Mouse (Mus musculus) gastrocnemius, postnatal 36 days (tissue): Measurements from ENCODE around the gene Tmod3. TPM values are rescaled to one million over a fixed set of nuclear protein-coding genes. Genes with fewer than 3 reads are reported as not detected.

Source experiments
- DNase-seq, 2 experiments: peaks; one replicate each; pipeline ENCODE4 v3.0.0; 2022
- intact Hi-C: fragments of 180-260 bp; cut with DNase I; formaldehyde crosslinking; loops from one replicate; pipeline ENCODE4 v1.15.1; 2025
- long read RNA-seq, 2 experiments: library from polyadenylated mRNA; stranded (forward); transcript quantifications; one replicate each; pipeline ENCODE4 v2.0.0; 2021
- total RNA-seq, 2 experiments: library from RNA; stranded (reverse); gene quantifications; 2 replicates each; pipeline ENCODE4 v1.2.3; 2021

The Tmod3 gene
- 10 to 100 TPM; 16.2 to 22.0 TPM for total RNA-seq
- long read RNA-seq, experiment 1, transcript Tmod3-201 (10 exons, 3,667 nt): major isoform, 7 of 13 reads
- long read RNA-seq, experiment 1, partial matches to known transcripts: 0 of 13 reads
- long read RNA-seq, experiment 1, other reads (novel, unspliced or antisense): 2 of 13 reads
- long read RNA-seq, experiment 2, transcript Tmod3-201 (10 exons, 3,667 nt): major isoform, 6 of 15 reads
- long read RNA-seq, experiment 2, partial matches to known transcripts: 1 of 15 reads
- long read RNA-seq, experiment 2, other reads (novel, unspliced or antisense): 7 of 15 reads

DNA sequence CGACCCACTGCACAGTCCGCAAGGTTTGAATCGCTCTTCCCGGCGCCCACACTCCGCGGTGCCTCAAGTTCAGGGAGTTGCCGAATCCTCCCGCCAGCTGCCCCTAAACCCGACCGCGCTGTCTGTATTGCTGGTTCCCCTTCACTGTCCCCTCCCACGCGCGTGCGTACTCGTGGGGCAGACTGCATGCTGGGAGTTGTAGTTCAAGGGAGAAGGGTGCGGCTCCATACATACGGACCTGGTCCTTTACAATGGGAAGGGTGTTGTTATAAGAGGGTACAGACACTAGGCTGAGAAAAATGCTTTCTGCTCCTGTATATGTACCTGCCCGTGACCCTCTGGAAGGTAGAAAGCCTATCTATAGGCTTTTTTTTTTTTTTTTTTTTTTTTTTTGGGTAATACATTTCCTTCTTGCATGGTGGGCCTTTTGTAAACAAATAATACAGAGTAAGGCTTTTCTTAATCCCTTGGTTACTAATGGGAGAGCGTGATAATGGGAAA is at the start of gene Tmod3:
Gene Tmod3 (minus strand): TSS at position 146 of the 501 bp plus-strand sequence.
- DNase-seq: peak; percentile 91 to 96
- intact Hi-C loops: loop anchor here (5.0 kb wide), 1 partner anchor 37 kb away; no protein-coding TSS in a partner anchor

GRCm38 (mm10) chr9:75607496-75607895 is 48.0 kb upstream of the Tmod3 start:
- no peak for DNase-seq
- intact Hi-C loops: no loop called here

- DNase-seq: no peak
- intact Hi-C loops: no loop called here
Observed at GRCm38 (mm10) chr9:75601510-75601909, 42.1 kb upstream of the Tmod3 start.

DNA sequence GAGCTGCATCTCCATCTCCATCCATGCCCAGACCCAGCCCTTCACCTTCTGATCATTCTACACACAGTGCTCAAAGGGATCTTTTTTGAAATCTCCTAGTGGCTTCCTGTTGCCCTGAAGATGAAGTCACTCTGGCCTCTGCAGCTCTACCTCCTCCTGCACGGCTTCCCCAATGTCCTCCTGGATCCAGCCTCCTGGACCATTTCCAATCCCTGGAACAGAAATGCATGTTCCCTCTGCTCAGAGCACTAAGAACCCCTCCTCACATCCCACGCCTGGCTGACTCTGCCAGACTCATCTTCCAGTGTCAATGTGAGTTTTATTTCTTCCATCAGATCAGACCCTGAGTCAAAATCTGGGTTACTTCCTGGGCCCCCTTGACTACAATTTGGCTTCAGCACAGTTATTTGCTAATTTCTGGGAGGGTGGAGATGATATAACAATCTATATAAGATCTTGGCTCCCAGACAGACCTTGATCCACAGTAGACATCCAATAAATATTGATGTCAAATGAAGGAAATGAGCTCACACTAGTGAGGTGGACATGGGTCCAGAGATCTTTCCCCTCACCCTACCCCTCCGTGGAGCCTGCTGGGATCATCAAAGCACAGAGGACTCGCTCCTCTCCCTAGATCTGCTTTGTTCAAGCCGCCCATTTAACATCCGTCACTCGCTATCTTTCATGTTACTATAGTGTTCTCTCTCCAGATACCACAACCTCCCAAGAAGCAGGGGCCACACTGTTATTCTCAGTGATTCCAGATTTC is 40.9 kb upstream of the Tmod3 start:
- peak in 1 of 2 experiments; percentile 40 for DNase-seq
- intact Hi-C loops: no loop called here

GRCm38 (mm10) chr9:75599191-75599841 is 39.9 kb upstream of the Tmod3 start:
- intact Hi-C loops: no loop called here
- DNase-seq: no peak

DNA sequence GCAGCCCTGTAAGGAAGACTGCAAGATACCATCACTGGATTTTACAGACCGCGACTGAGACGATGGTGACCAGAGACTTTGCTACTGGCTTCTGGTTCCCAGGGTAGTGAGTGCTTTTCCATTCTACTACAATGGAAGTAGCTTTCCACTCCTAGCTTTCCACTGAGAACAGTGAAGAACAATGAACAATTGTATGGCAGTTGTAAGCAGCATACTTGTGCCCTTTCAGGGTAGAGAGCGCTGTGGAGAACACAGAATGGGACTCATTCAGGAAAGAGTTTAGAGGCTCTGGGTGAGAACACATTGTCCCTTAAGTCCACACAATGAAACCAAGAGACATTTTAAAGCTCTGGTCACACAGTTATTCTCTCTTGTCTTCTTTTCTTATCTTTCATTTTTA is 38.1 kb upstream of the Tmod3 start:
- intact Hi-C loops: no loop called here

GRCm38 (mm10) chr9:75597036-75597435 is 37.6 kb upstream of the Tmod3 start:
- intact Hi-C loops: no loop called here
- DNase-seq: no peak

More for the DNA sequence above, 38.1 kb upstream of the Tmod3 start:
- no peak for DNase-seq

- DNase-seq: no peak
- intact Hi-C loops: no loop called here
Observed at GRCm38 (mm10) chr9:75593481-75593880, 34.0 kb upstream of the Tmod3 start.

DNA sequence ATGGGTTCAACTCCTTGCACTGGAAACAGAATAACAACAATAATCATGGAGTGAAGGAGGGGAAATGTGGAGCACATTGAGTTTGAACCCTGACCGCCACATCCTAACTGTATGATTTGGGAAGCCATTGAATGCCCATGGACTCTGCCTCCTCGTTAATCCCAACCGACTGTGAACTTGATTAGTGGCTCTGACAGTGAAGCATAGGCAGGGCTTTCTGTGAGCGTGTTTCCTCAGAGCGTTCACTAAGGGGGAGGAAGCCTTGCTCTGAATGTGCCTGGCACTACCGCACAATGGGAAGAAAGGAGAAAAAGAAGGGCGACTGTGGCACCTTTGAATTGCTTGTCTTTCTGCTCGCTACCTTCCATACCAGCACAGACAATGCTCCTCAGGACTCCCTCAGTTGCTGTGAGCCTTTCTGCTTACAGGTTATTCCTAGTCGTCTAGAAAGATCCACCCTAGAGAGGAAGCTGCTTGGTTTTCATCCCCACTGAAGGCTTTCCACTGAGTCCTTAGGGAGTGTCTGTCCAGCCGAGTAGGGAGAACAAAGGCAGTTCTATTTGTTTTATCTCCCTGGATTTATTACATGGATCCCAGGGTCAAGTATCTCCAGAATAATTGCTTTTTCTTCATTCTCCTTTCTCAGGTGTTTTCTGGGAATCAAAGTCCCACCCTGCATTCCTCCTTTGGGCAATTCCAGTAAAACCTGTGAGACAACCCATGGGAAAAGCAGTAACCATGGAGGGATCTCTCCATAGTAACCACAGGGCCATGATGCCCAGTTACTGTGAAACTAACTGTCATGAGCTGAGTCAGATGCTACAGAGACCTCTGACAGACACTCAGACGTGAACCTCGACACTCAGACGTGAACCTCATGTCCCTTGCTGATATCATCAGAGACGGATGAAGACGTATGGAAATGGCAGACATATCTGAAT is 30.7 kb upstream of the Tmod3 start:
- no peak for DNase-seq
- intact Hi-C loops: no loop called here

- intact Hi-C loops: loop anchor here (2.0 kb wide), 1 partner anchor 61 kb away; no protein-coding TSS in a partner anchor
- DNase-seq: no peak
Observed at GRCm38 (mm10) chr9:75581694-75582350, 22.4 kb upstream of the Tmod3 start.

GRCm38 (mm10) chr9:75579321-75579720 is 19.9 kb upstream of the Tmod3 start:
- intact Hi-C loops: no loop called here
- no peak for DNase-seq

DNA sequence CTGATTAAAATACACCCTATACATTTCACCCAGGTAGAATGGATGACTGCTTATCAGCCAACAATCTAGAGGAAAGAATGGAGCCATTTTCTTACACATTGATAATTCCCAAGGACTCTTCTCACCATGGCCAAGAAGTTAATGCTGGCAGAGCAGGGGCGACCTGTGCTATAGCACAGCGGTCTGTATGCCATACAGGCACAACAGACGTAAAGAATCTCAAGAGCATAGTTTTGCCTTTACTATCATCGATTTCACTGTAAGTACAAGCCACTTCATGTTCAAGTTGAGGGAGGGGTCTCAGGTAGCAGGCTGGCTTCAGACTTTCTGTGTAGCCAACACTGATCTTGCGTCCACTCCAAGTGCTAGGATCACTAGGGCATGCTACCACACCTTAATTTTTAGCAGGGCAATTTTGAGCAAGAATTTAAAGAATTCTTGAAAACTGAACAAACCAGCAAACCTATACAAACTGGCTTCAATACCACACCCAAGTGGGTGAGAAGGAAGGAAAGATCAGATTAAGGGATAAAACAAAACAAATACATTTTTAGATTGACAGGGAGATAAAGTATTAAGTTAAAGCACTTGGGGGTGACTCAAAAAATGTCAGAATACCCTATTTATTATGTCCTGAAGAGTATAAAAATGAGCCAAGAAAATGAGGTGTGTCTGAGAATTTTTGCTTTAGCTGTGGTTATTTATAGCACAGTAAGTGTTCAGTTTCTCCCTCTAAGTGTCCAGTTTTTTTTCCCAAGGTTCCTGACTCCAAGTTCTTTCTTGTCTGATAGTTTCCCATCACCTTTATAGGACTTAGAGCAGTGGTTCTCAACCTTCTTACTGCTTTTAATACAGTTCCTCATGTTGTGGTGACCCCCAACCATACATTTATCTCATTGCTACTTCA is 11.8 kb upstream of the Tmod3 start:
- DNase-seq: no peak
- intact Hi-C loops: no loop called here

- intact Hi-C loops: no loop called here
- DNase-seq: no peak
Observed at GRCm38 (mm10) chr9:75568399-75568798, 8.9 kb upstream of the Tmod3 start.

- intact Hi-C loops: no loop called here
- no peak for DNase-seq
Observed at GRCm38 (mm10) chr9:75564892-75565291, 5.4 kb upstream of the Tmod3 start.

GRCm38 (mm10) chr9:75563622-75564021 is 4.2 kb upstream of the Tmod3 start:
- intact Hi-C loops: no loop called here
- no peak for DNase-seq

DNA sequence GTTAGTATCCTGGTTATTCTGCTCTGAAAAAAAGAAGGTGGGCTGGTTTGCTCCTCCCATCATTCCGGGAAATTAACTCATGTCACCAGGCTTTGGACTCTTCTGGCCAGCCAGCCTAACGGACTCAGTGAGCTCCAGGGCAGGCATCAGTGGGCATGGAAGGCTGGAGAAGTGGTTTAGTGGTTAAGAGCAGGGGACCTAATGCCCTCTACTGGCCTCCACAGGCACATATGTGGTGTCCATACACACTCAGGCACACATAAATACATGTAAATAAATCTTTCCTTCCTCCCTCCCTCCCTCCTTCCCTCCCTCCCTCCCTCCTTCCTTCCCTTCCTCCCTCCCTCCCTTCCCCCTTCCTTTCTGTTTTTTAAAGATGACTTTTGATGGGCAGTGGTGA is 3.7 kb upstream of the Tmod3 start:
- no peak for DNase-seq
- intact Hi-C loops: no loop called here

GRCm38 (mm10) chr9:75561040-75561669 is 1.7 kb upstream of the Tmod3 start:
- intact Hi-C loops: no loop called here
- no peak for DNase-seq

DNA sequence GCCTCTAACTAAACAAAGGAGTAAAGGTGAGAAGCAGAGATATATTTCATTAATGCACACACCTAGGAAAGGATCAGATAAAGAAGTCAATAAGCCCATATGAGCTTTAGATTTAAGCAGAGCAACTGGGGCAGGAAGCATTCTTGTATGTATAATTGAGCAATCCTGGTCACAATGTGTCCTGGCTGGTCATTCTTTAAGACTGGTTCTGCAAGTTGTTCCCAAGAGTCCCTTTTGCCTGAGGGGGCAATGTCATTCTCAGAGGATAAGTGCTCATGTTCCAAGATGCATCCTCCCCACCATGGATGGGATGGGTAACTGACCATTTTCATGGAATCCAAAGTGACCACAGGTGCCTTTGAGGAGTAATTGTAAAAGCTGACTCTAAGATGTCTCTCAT is 896 bp upstream of the Tmod3 start:
- intact Hi-C loops: no loop called here
- DNase-seq: no peak
